Mouse (Mus musculus): ENCODE measurements around the gene Trpm8. TPM values are rescaled to one million over a fixed set of nuclear protein-coding genes. Genes with fewer than 3 reads are reported as not detected.
A peak's percentile ranks its signal among the peaks of the same experiment; 100 is the strongest.

Trpm8 gene
- polyA plus RNA-seq, 2 experiments = not detected

DNA sequence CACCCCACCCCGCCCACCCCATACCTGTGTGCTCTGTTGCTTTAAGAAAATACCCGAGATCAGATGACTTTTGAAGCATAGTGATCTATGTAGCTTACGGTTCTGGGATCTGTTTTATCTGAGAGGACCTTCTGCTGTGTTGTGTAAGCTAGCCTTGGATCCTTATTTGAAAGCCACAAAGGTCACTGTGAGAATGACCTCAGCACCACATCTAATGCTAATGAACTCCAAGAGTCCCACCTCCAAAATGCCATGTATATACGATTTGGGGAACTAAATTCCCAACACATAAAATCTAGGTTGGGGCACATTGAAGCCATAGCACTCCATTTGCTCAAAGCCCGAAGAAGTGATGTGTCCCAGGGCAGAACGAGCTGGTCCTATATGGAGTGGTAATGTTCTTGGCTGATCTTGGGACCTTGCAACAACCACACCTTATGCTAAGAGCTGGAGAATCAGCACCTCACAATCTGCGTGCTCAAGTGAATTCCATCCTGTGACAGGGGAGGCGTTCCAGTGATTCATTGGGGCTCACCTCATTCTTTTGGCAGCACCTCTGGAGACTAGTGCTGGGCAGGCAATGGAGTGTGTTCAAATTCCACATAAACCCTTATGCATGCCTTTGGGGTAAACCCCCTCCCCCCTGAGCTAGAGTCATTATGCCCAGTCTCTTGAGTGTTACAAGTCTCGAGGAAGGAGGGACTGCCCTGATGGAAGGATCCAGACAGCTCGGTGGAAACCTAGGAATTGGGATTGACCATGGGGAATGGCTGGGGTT lies 20.4 kb upstream of the Trpm8 start:
- no peak overlapping the region for H3K4me3 ChIP-seq (ENCODE audit: insufficient read depth in 1 of 2, low read depth in 2 of 2, low read length in 2 of 2)
- no peak overlapping the region for H3K9ac ChIP-seq (replicated peaks)
- peaks cover 10% of the 10 kb centered on the region for H3K36me3 ChIP-seq (replicated peaks; ENCODE audit: control insufficient read depth, insufficient read depth, low read depth)
- TF ChIP-seq CTCF (IDR thresholded peaks at IDR 0.05; ENCODE audit: low read depth) (no peak), EP300 (IDR thresholded peaks at IDR 0.05; ENCODE audit: low read depth) (no peak)
- H3K9me3 ChIP-seq (ENCODE audit: control insufficient read depth, low read length) = no peaks in the 10 kb centered on the region; the same call in 1 of the 2 replicates
- no peak overlapping the region for H3K4me2 ChIP-seq (ENCODE audit: low read depth)
- peaks cover 6 to 32% of the 10 kb centered on the region in 2 experiments; a peak in 3 of 4 replicates for H3K4me1 ChIP-seq (replicated peaks; ENCODE audit: control insufficient read depth in 2 of 2, insufficient read depth in 2 of 2, low read length in 1 of 2)
- H3K27me3 ChIP-seq (ENCODE audit: control insufficient read depth, insufficient read depth, low read length) = no peaks in the 10 kb centered on the region
- DNase-seq (ENCODE audit: low read depth in 3 of 3, low spot score in 3 of 3) (no peak), ATAC-seq (ENCODE audit: insufficient read depth) (no peak)
- WGBS (ENCODE audit: insufficient replicate concordance) = 57% methylated on average over 10 of the region's 10 CpGs
- H3K27ac ChIP-seq = no peak overlapping the region

DNA sequence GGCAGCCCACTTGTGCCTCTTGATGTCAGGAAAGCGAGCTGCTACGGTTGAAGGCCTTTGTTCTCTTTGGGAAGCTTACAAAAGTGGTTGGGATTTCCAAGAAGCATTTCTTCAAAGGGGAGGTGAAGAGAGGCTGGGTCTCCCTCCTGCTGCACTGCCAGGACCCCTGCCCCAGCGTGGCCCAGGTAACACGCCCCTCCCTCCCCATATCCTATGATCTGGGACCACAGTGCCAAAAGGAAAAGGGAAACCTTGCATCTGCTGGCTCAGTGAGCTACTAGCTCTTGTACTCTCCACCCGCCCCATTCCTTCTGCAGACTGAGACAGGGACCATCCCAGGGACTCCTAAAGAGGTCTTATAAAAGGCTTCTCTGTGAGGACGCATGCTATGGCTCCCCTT lies 19.8 kb upstream of the Trpm8 start:
- no peak for ATAC-seq (ENCODE audit: insufficient read depth)
- H3K4me3 ChIP-seq (ENCODE audit: insufficient read depth in 1 of 2, low read depth in 2 of 2, low read length in 2 of 2) = no peak overlapping the region
- H3K27ac ChIP-seq = no peak overlapping the region
- peaks cover 6 to 37% of the 10 kb centered on the region in 2 experiments; a peak in 3 of 4 replicates for H3K4me1 ChIP-seq (replicated peaks; ENCODE audit: control insufficient read depth in 2 of 2, insufficient read depth in 2 of 2, low read length in 1 of 2)
- no peak overlapping the region for H3K9ac ChIP-seq (replicated peaks)
- H3K36me3 ChIP-seq (replicated peaks; ENCODE audit: control insufficient read depth, insufficient read depth, low read depth) = peaks cover 16% of the 10 kb centered on the region
- no peak overlapping the region for H3K4me2 ChIP-seq (ENCODE audit: low read depth)
- H3K9me3 ChIP-seq (ENCODE audit: control insufficient read depth, low read length) = no peaks in the 10 kb centered on the region; the same call in 1 of the 2 replicates
- WGBS (ENCODE audit: insufficient replicate concordance) = 66% methylated on average over 6 of the region's 6 CpGs
- no peak for TF ChIP-seq EP300 (IDR thresholded peaks at IDR 0.05; ENCODE audit: low read depth)
- TF ChIP-seq CTCF (IDR thresholded peaks at IDR 0.05; ENCODE audit: low read depth) = no peak
- H3K27me3 ChIP-seq (ENCODE audit: control insufficient read depth, insufficient read depth, low read length) = no peaks in the 10 kb centered on the region
- no peak for DNase-seq (ENCODE audit: low read depth in 3 of 3, low spot score in 3 of 3)

DNA sequence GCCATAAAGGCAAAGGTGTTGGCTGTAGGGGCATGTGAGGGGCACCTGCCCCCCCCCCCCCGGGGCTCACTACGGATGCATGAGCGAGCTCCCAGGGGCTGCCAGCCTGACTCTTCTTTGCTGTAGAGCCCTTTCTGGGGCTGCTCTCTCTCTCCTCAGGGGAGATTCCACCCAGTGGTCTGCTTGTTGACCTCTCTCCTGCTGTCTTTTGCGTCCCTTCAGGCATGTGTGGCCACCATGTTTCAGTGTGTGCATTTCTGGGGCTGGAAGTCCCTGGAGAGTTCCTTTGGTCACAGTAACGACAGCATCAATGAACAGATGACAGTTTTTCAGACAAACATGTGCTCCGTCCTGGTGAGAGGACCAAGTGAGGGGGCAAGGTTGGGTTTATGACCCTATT lies 19.1 kb upstream of the Trpm8 start:
- Histone ChIP-seq H3K9ac (replicated peaks) (no peak overlapping the region), H3K9me3 (ENCODE audit: control insufficient read depth, low read length) (no peaks in the 10 kb centered on the region; the same call in 1 of the 2 replicates), H3K4me1 (replicated peaks; ENCODE audit: control insufficient read depth in 2 of 2, insufficient read depth in 2 of 2, low read length in 1 of 2) (peaks cover 6 to 35% of the 10 kb centered on the region in 2 experiments; a peak in 3 of 4 replicates), H3K27ac (no peak overlapping the region), H3K4me3 (ENCODE audit: insufficient read depth in 1 of 2, low read depth in 2 of 2, low read length in 2 of 2) (no peak overlapping the region), H3K4me2 (ENCODE audit: low read depth) (no peak overlapping the region), H3K27me3 (ENCODE audit: control insufficient read depth, insufficient read depth, low read length) (no peaks in the 10 kb centered on the region), H3K36me3 (replicated peaks; ENCODE audit: control insufficient read depth, insufficient read depth, low read depth) (peaks cover 23% of the 10 kb centered on the region)
- TF ChIP-seq CTCF (IDR thresholded peaks at IDR 0.05; ENCODE audit: low read depth) (no peak), EP300 (IDR thresholded peaks at IDR 0.05; ENCODE audit: low read depth) (no peak)
- 59% methylated on average over 6 of the region's 6 CpGs for WGBS (ENCODE audit: insufficient replicate concordance)
- ATAC-seq (ENCODE audit: insufficient read depth) (no peak), DNase-seq (ENCODE audit: low read depth in 3 of 3, low spot score in 3 of 3) (no peak)

DNA sequence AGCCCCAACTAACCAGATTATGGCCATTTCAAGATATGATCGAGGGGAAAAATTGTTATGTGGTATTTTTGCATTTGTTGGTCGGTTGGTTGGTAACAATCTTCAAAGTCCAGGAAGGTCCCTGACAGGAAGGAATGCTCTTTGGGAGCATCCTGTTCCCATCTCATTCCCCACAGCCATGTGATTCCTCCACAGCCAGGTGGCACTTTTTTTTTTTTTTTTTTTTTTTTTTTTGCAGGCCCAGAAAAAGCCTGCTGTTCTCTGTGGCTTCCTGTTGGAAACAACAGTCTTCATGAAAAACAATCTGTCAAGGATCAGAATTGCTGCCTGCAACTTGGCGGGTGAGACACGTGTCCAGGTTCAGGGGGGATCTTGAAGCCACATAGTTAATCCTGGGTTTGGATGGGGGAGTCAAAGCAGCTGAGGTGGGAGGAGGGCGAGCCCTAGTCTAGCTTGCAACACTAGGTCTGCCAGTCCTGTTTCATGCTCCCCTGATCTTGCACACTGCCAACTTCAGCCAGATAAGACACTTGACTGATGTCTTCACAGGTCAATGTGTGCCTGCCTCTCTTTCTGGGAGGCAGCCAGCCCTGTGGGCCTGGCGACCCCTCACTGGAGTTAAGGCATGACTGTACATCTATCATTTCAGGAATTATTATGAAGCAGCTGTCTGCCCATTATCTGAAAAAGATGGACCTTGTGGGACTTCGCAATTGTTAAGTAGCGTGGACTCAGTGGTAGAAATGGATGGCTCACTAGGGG lies 18.4 kb upstream of the Trpm8 start:
- H3K36me3 ChIP-seq (replicated peaks; ENCODE audit: control insufficient read depth, insufficient read depth, low read depth) = peaks cover 30% of the 10 kb centered on the region
- TF ChIP-seq EP300 (IDR thresholded peaks at IDR 0.05; ENCODE audit: low read depth) (no peak), CTCF (IDR thresholded peaks at IDR 0.05; ENCODE audit: low read depth) (no peak)
- peaks cover 6 to 34% of the 10 kb centered on the region in 2 experiments; a peak in 3 of 4 replicates for H3K4me1 ChIP-seq (replicated peaks; ENCODE audit: control insufficient read depth in 2 of 2, insufficient read depth in 2 of 2, low read length in 1 of 2)
- H3K27ac ChIP-seq = no peak overlapping the region
- 51% methylated on average over 8 of the region's 8 CpGs for WGBS (ENCODE audit: insufficient replicate concordance)
- no peak for DNase-seq (ENCODE audit: low read depth in 3 of 3, low spot score in 3 of 3)
- no peak overlapping the region for H3K4me3 ChIP-seq (ENCODE audit: insufficient read depth in 1 of 2, low read depth in 2 of 2, low read length in 2 of 2)
- no peak overlapping the region for H3K9ac ChIP-seq (replicated peaks)
- no peak overlapping the region for H3K4me2 ChIP-seq (ENCODE audit: low read depth)
- no peaks in the 10 kb centered on the region for H3K9me3 ChIP-seq (ENCODE audit: control insufficient read depth, low read length)
- no peaks in the 10 kb centered on the region for H3K27me3 ChIP-seq (ENCODE audit: control insufficient read depth, insufficient read depth, low read length)
- no peak for ATAC-seq (ENCODE audit: insufficient read depth)

DNA sequence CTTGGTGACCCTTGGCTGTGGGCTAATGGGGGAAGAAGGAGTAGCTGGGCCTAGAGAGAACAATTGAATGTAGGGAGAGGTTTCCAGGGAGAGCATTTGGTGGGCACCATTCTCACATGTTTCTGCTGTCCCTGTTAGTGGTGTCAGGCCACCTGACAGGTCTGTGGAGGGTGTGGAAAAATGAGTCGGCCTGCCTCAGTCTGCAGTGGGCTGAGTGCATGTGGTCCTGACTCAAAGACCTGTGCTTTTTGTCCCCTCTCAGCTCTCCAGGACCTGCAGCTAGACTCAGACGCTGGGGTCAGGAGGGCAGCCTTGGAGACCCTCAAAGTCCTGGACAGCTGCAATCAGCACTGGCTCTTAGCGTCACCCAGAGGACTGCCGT lies 17.8 kb upstream of the Trpm8 start:
- H3K36me3 ChIP-seq (replicated peaks; ENCODE audit: control insufficient read depth, insufficient read depth, low read depth) = peaks cover 35% of the 10 kb centered on the region
- H3K4me1 ChIP-seq (replicated peaks; ENCODE audit: control insufficient read depth in 2 of 2, insufficient read depth in 2 of 2, low read length in 1 of 2) = peaks cover 6 to 34% of the 10 kb centered on the region in 2 experiments; a peak in 3 of 4 replicates
- WGBS (ENCODE audit: insufficient replicate concordance) = 67% methylated on average over 4 of the region's 4 CpGs
- H3K27ac ChIP-seq = no peak overlapping the region
- H3K9me3 ChIP-seq (ENCODE audit: control insufficient read depth, low read length) = no peaks in the 10 kb centered on the region
- peak; percentile 4 for ATAC-seq (ENCODE audit: insufficient read depth)
- H3K27me3 ChIP-seq (ENCODE audit: control insufficient read depth, insufficient read depth, low read length) = no peaks in the 10 kb centered on the region
- no peak overlapping the region for H3K9ac ChIP-seq (replicated peaks)
- TF ChIP-seq CTCF (IDR thresholded peaks at IDR 0.05; ENCODE audit: low read depth) (no peak), EP300 (IDR thresholded peaks at IDR 0.05; ENCODE audit: low read depth) (no peak)
- no peak overlapping the region for H3K4me3 ChIP-seq (ENCODE audit: insufficient read depth in 1 of 2, low read depth in 2 of 2, low read length in 2 of 2)
- no peak for DNase-seq (ENCODE audit: low read depth in 3 of 3, low spot score in 3 of 3)
- no peak overlapping the region for H3K4me2 ChIP-seq (ENCODE audit: low read depth)
